Mouse (Mus musculus) adrenal gland, adult 8-10 months (tissue): ENCODE measurements around the gene Zbed5. TPM values are rescaled to one million over a fixed set of nuclear protein-coding genes. Genes with fewer than 3 reads are reported as not detected.

ENCODE experiments used
- total RNA-seq, 4 experiments: library from RNA; stranded (reverse); gene quantifications; 2 replicates each; pipeline ENCODE4 v1.2.4; 2022

Gene Zbed5
- total RNA-seq, 4 experiments from 2014 or later = 1.5 to 3.3 (median 2.0) TPM

Other genes with a start within 250 kb of the Zbed5 start
- 1 to 10 TPM; 3.4 to 5.2 (median 4.1) TPM for gene Zfp11, start 225.6 kb upstream of the Zbed5 start, total RNA-seq
- gene Sept14, start 187.2 kb upstream of the Zbed5 start, total RNA-seq = not detected
- gene Mrps17, start 180.2 kb upstream of the Zbed5 start, total RNA-seq = 100 to 1,000 TPM in 1 of 4 experiments, 10 to 100 TPM in 3; 88.6 to 111 (median 90.3) TPM
- gene Nipsnap2, start 170.7 kb upstream of the Zbed5 start, total RNA-seq = 100 to 1,000 TPM; 133 to 158 (median 149) TPM
- 10 to 100 TPM; 19.7 to 25.4 (median 22.5) TPM for gene Psph, start 108.3 kb upstream of the Zbed5 start, total RNA-seq
- gene Sumf2, start 48.7 kb upstream of the Zbed5 start, total RNA-seq = 10 to 100 TPM; 30.2 to 69.8 (median 54.5) TPM
- gene Chchd2, start 8.3 kb upstream of the Zbed5 start, total RNA-seq = 1,000 to 10,000 TPM in 1 of 4 experiments, 100 to 1,000 TPM in 3; 716 to 1,044 (median 882) TPM
- gene Phkg1, start 2.8 kb downstream of the Zbed5 start, total RNA-seq = 1 to 10 TPM in 3 of 4 experiments, under 1 TPM in 1; 0.49 to 2.6 (median 1.1) TPM
- 1 to 10 TPM; 3.3 to 7.2 (median 5.0) TPM for gene Nupr1l, start 12.8 kb downstream of the Zbed5 start, total RNA-seq
- gene Vkorc1l1, start 46.2 kb downstream of the Zbed5 start, total RNA-seq = 10 to 100 TPM; 29.2 to 38.6 (median 34.6) TPM
- 10 to 100 TPM; 57.5 to 75.2 (median 68.5) TPM for gene Gusb, start 107.3 kb downstream of the Zbed5 start, total RNA-seq
- gene Asl, start 133.5 kb downstream of the Zbed5 start, total RNA-seq = 100 to 1,000 TPM; 137 to 158 (median 148) TPM
- gene Crcp, start 133.6 kb downstream of the Zbed5 start, total RNA-seq = 10 to 100 TPM; 44.8 to 48.3 (median 47.7) TPM
- 10 to 100 TPM; 46.9 to 86.8 (median 67.7) TPM for gene Tpst1, start 177.6 kb downstream of the Zbed5 start, total RNA-seq
- gene Kctd7, start 249.1 kb downstream of the Zbed5 start, total RNA-seq = 10 to 100 TPM; 14.5 to 19.6 (median 17.4) TPM